In the genomic region with DNA sequence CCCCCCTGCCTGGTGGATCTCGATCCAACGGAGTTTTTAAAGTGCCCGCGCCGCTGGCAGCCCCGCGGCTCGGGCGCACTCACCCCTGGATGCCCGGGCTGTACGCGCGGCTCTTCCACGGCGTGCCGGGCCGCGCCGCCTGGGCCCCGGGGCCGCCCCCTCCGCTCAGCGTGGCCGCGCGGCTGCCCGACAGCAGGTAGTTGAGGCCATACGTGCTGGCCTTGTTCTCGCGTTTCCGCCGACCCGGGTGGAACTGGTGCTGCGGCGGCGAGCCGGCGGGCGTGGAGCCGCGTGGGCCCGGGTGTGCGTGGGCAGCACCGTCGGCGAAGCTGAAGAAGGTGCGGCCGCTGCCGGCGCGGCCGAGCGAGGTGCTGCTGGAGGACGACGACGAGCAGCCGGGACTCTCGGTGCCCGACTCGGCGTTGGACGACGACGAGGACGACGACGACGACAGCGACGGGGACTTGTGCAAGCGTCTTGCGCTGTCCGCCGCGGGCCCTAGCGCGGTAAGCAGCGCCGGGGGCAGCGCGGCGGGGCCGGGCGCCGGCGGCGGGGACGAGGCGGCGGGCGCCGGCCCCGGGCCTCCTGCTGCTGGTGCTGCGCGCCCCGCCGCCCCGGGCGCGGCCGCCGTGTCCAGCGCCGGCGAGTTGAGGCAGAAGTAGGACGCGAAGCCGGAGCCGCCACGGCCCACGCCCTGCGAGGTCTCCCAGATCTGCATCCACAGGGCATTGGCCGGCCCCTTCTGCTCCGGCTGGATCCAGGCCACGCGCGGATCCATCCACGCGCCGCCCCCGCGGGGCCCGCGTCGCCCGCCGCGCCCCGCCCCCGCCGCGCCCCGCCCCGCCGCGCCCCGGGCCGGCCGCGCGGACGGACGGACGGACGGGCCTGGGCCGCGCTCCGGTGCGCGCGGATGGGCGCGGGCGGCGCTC, we compare ENCODE assay signal across 8 mouse cellular contexts. TPM values are rescaled to one million over a fixed set of nuclear protein-coding genes. Genes with fewer than 3 reads are reported as not detected.
DNase-seq lines count a peak whose midpoint lies in the region; ATAC-seq lines count a peak whose summit lies in the region.

Gene Nsun2, plus strand, starts transcription at position 342 of the 929 bp plus-strand sequence.

- peaks cover 29% of the 10 kb centered on the region for H3K36me3 ChIP-seq in embryonic facial prominence, embryonic 10.5 days (replicated peaks)
- H3K36me3 ChIP-seq in intestine, embryonic 16.5 days (ENCODE audit: control insufficient read depth, insufficient read depth, low read length) = no peaks in the 10 kb centered on the region
- peaks cover 22% of the 10 kb centered on the region for H3K36me3 ChIP-seq in limb, embryonic 12.5 days
- H3K36me3 ChIP-seq in midbrain, embryonic 13.5 days = peaks cover 5% of the 10 kb centered on the region; the same call in 1 of the 2 replicates

- peak within 1 kb of the TSS; percentile 84 for H3K4me3 ChIP-seq in embryonic facial prominence, embryonic 10.5 days
- H3K4me3 ChIP-seq in intestine, embryonic 16.5 days (ENCODE audit: low read length) = peak within 1 kb of the TSS; percentile 92
- H3K4me3 ChIP-seq in limb, embryonic 12.5 days (replicated peaks) = peak within 1 kb of the TSS; percentile 95
- H3K4me3 ChIP-seq in midbrain, embryonic 13.5 days (replicated peaks) = peak within 1 kb of the TSS; percentile 96

- peaks cover 59% of the 10 kb centered on the region for H3K4me1 ChIP-seq in embryonic facial prominence, embryonic 10.5 days
- H3K4me1 ChIP-seq in intestine, embryonic 16.5 days (ENCODE audit: control insufficient read depth, insufficient read depth, low read length) = peaks cover 33% of the 10 kb centered on the region
- peaks cover 50% of the 10 kb centered on the region for H3K4me1 ChIP-seq in limb, embryonic 12.5 days (replicated peaks)
- H3K4me1 ChIP-seq in midbrain, embryonic 13.5 days (replicated peaks) = peaks cover 68% of the 10 kb centered on the region

- H3K4me2 ChIP-seq in intestine, embryonic 16.5 days (ENCODE audit: low read depth, low read length) = peak within 1 kb of the TSS; percentile 92
- peak within 1 kb of the TSS; percentile 96 for H3K4me2 ChIP-seq in limb, embryonic 12.5 days
- peak within 1 kb of the TSS; percentile 93 for H3K4me2 ChIP-seq in midbrain, embryonic 13.5 days (replicated peaks)

- no peaks in the 10 kb centered on the region for H3K9me3 ChIP-seq in embryonic facial prominence, embryonic 10.5 days
- no peaks in the 10 kb centered on the region for H3K9me3 ChIP-seq in intestine, embryonic 16.5 days (ENCODE audit: control insufficient read depth, low read length)
- no peaks in the 10 kb centered on the region for H3K9me3 ChIP-seq in limb, embryonic 12.5 days
- H3K9me3 ChIP-seq in midbrain, embryonic 13.5 days = no peaks in the 10 kb centered on the region

- H3K9ac ChIP-seq in intestine, embryonic 16.5 days (ENCODE audit: low read depth, low read length) = peak within 1 kb of the TSS; percentile 89
- H3K9ac ChIP-seq in limb, embryonic 12.5 days (replicated peaks) = peak within 1 kb of the TSS; percentile 87
- peak within 1 kb of the TSS; percentile 95 for H3K9ac ChIP-seq in midbrain, embryonic 13.5 days (replicated peaks)

- no peaks in the 10 kb centered on the region for H3K27me3 ChIP-seq in embryonic facial prominence, embryonic 10.5 days (replicated peaks; ENCODE audit: low read depth, poor library complexity, severe bottlenecking)
- no peaks in the 10 kb centered on the region for H3K27me3 ChIP-seq in intestine, embryonic 16.5 days (replicated peaks; ENCODE audit: control insufficient read depth, insufficient read depth, low read length)
- no peaks in the 10 kb centered on the region for H3K27me3 ChIP-seq in limb, embryonic 12.5 days
- no peaks in the 10 kb centered on the region for H3K27me3 ChIP-seq in midbrain, embryonic 13.5 days

- 9% methylated on average over 153 of the region's 155 CpGs for WGBS in embryonic facial prominence, embryonic 10.5 days
- under 1% methylated on average over 121 of the region's 155 CpGs for WGBS in intestine, embryonic 16.5 days
- WGBS in limb, embryonic 12.5 days = under 1% methylated on average over 123 of the region's 155 CpGs
- under 1% methylated on average over 128 of the region's 155 CpGs for WGBS in midbrain, embryonic 13.5 days

- 0 out of 2 replicates have a peak, but pooled peaks have one; percentile 5 for ATAC-seq in granulocyte monocyte progenitor cell, adult 5-6 weeks (replicated peaks; ENCODE audit: poor library complexity, severe bottlenecking)
- peak; percentile 43; the same call in 1 of the 2 replicates for ATAC-seq in intestine, embryonic 16.5 days
- no peak; the same call in 1 of the 2 replicates for ATAC-seq in limb, embryonic 12.5 days (ENCODE audit: insufficient number of reproducible peaks, insufficient read depth, low FRiP score, low TSS enrichment, low read depth)
- ATAC-seq in midbrain, embryonic 13.5 days = peak; percentile 22

- peak; percentile 40 to 63 for DNase-seq in left cerebral cortex, adult 18-20 months (ENCODE audit: low spot score in 2 of 2)
- no peak for DNase-seq in left cerebral cortex, adult 9 months (ENCODE audit: low spot score in 2 of 2)
- peak; percentile 62 for DNase-seq in embryonic facial prominence, embryonic 10.5 days (ENCODE audit: low spot score)
- peak; percentile 31 to 36 for DNase-seq in spleen, postnatal 14 days (ENCODE audit: low spot score in 2 of 2)

- peak within 1 kb of the TSS; percentile 99 for H3K27ac ChIP-seq in embryonic facial prominence, embryonic 10.5 days (replicated peaks)
- H3K27ac ChIP-seq in intestine, embryonic 16.5 days (ENCODE audit: low read length) = peak within 1 kb of the TSS; percentile 94
- peak within 1 kb of the TSS; percentile 96 for H3K27ac ChIP-seq in limb, embryonic 12.5 days
- H3K27ac ChIP-seq in midbrain, embryonic 13.5 days = peak within 1 kb of the TSS; percentile 96

RNA-seq across cellular contexts. Expression of gene Nsun2, which starts in this region (rescaled TPM):
- total RNA-seq in left cerebral cortex, adult 18-20 months (2021) = 10 to 100 TPM; 85.3 to 88.4 TPM
- polyA plus RNA-seq in embryonic facial prominence, embryonic 10.5 days (2016; fragmentation: Nextera tagmentation; extraction: Ambion mirVana) = 166 and 173 TPM in 2 replicates
- 117 and 132 TPM in 2 replicates for total RNA-seq in granulocyte monocyte progenitor cell, adult 5-6 weeks (2014; fragmentation: Nextera tagmentation)
- 217 and 233 TPM in 2 replicates for total RNA-seq in granulocyte monocyte progenitor cell, adult 5-6 weeks (2017)
- polyA plus RNA-seq in intestine, embryonic 16.5 days (2015; fragmentation: Nextera tagmentation; extraction: Ambion mirVana) = 101 and 115 TPM in 2 replicates
- 130 and 131 TPM in 2 replicates for polyA plus RNA-seq in limb, embryonic 12.5 days (2016; fragmentation: Nextera tagmentation; extraction: Ambion mirVana)
- polyA plus RNA-seq in midbrain, embryonic 13.5 days (2015; fragmentation: Nextera tagmentation; extraction: Ambion mirVana) = 74.1 and 76.7 TPM in 2 replicates

Comparison
In these comparisons a context has a peak if more than half of its experiments do, and no peak if none do; other contexts are left out.
1. DNase-seq: peak in left cerebral cortex, adult 18-20 months (2 of 2), embryonic facial prominence, embryonic 10.5 days (single experiment) and spleen, postnatal 14 days (2 of 2); none in left cerebral cortex, adult 9 months (0 of 2).
2. Peak in every context shown above with its lines, with median percentiles within 50 percentile points of each other: H3K27ac ChIP-seq, H3K4me3 ChIP-seq, H3K4me2 ChIP-seq and H3K9ac ChIP-seq.